8 mouse cellular contexts compared by ENCODE assay signal in the genomic region with DNA sequence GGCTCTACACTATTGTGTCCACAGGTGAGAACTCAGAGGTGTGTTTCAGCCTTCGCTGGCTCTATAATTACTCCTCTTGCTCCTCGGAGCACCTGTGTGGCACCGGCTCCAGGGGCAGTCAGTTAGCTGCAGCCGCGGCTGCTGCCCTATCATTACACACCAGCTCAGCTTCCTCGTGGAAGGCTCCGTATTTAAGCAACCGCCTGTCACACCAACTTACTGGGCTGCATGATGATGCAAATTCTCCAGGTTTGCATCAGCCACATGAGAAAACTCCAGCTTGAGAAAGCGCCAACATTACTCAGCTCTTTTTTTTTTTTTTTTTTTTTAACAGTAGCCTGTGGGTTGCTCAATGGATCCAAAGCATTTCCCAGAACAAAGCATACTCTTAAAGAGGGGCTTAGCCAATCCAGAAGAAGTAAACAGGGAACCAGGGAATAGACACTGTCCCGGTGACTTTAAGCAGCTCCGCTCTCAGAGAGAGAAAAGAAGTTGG. TPM values are rescaled to one million over a fixed set of nuclear protein-coding genes. Genes with fewer than 3 reads are reported as not detected.
DNase-seq lines count a peak whose midpoint lies in the region; ATAC-seq and TF ChIP-seq lines count a peak whose summit lies in the region.

A gene (minus strand): TSS at position 194 of the 496 bp plus-strand sequence.

- no peak for TF ChIP-seq EP300 in stomach, postnatal 0 days (optimal IDR thresholded peaks at IDR 0.05)

- peak; percentile 60 for ATAC-seq in embryonic facial prominence, embryonic 15.5 days (ENCODE audit: insufficient number of reproducible peaks, low FRiP score, low TSS enrichment, low read depth)
- ATAC-seq in hindbrain, embryonic 14.5 days (ENCODE audit: low FRiP score): peak; percentile 83
- peak; percentile 64; the same call in 1 of the 2 replicates for ATAC-seq in limb, embryonic 12.5 days (ENCODE audit: insufficient number of reproducible peaks, insufficient read depth, low FRiP score, low TSS enrichment, low read depth)
- peak; percentile 89 for ATAC-seq in midbrain, embryonic 12.5 days (ENCODE audit: low FRiP score, low read depth)
- peak; percentile 90 for ATAC-seq in stomach, postnatal 0 days (ENCODE audit: low FRiP score, low TSS enrichment)

- no peaks in the 10 kb centered on the region for H3K36me3 ChIP-seq in embryonic facial prominence, embryonic 15.5 days
- no peaks in the 10 kb centered on the region for H3K36me3 ChIP-seq in hindbrain, embryonic 14.5 days (replicated peaks; ENCODE audit: control insufficient read depth, insufficient read depth)
- no peaks in the 10 kb centered on the region for H3K36me3 ChIP-seq in limb, embryonic 12.5 days
- H3K36me3 ChIP-seq in midbrain, embryonic 12.5 days: no peaks in the 10 kb centered on the region
- H3K36me3 ChIP-seq in stomach, postnatal 0 days (ENCODE audit: control insufficient read depth, insufficient read depth, low read length): no peaks in the 10 kb centered on the region

- H3K9me3 ChIP-seq in embryonic facial prominence, embryonic 15.5 days (replicated peaks): no peaks in the 10 kb centered on the region
- no peaks in the 10 kb centered on the region for H3K9me3 ChIP-seq in hindbrain, embryonic 14.5 days (ENCODE audit: control insufficient read depth, low read length)
- no peaks in the 10 kb centered on the region for H3K9me3 ChIP-seq in limb, embryonic 12.5 days
- no peaks in the 10 kb centered on the region for H3K9me3 ChIP-seq in midbrain, embryonic 12.5 days
- H3K9me3 ChIP-seq in stomach, postnatal 0 days (ENCODE audit: control insufficient read depth, low read length): no peaks in the 10 kb centered on the region

- no peak within 1 kb of the TSS for H3K9ac ChIP-seq in embryonic facial prominence, embryonic 15.5 days
- peak within 1 kb of the TSS; percentile 5; the same call in 1 of the 2 replicates for H3K9ac ChIP-seq in hindbrain, embryonic 14.5 days
- peak within 1 kb of the TSS; percentile 44; the same call in 1 of the 2 replicates for H3K9ac ChIP-seq in limb, embryonic 12.5 days (replicated peaks)
- H3K9ac ChIP-seq in midbrain, embryonic 12.5 days (replicated peaks): no peak within 1 kb of the TSS; the same call in 1 of the 2 replicates
- peak within 1 kb of the TSS; percentile 51 for H3K9ac ChIP-seq in stomach, postnatal 0 days (ENCODE audit: low read length)

- no peaks in the 10 kb centered on the region for H3K27me3 ChIP-seq in embryonic facial prominence, embryonic 15.5 days
- H3K27me3 ChIP-seq in hindbrain, embryonic 14.5 days (ENCODE audit: control insufficient read depth, insufficient read depth, low read length): no peaks in the 10 kb centered on the region
- H3K27me3 ChIP-seq in limb, embryonic 12.5 days: no peaks in the 10 kb centered on the region
- H3K27me3 ChIP-seq in midbrain, embryonic 12.5 days: no peaks in the 10 kb centered on the region
- H3K27me3 ChIP-seq in stomach, postnatal 0 days (ENCODE audit: control insufficient read depth, insufficient read depth, low read length): no peaks in the 10 kb centered on the region

- peak within 1 kb of the TSS; percentile 52 for H3K27ac ChIP-seq in embryonic facial prominence, embryonic 15.5 days (replicated peaks)
- no peak within 1 kb of the TSS for H3K27ac ChIP-seq in hindbrain, embryonic 14.5 days
- H3K27ac ChIP-seq in limb, embryonic 12.5 days: peak within 1 kb of the TSS; percentile 59; the same call in 1 of the 2 replicates
- H3K27ac ChIP-seq in midbrain, embryonic 12.5 days (replicated peaks): no peak within 1 kb of the TSS
- H3K27ac ChIP-seq in stomach, postnatal 0 days (replicated peaks): peak within 1 kb of the TSS; percentile 56; the same call in 1 of the 2 replicates

- 2% methylated on average over 11 of the region's 11 CpGs for WGBS in embryonic facial prominence, embryonic 15.5 days
- WGBS in hindbrain, embryonic 14.5 days: 3% methylated on average over 11 of the region's 11 CpGs
- WGBS in limb, embryonic 12.5 days: 3% methylated on average over 11 of the region's 11 CpGs
- 3% methylated on average over 11 of the region's 11 CpGs for WGBS in midbrain, embryonic 12.5 days
- WGBS in stomach, postnatal 0 days: under 1% methylated on average over 11 of the region's 11 CpGs

- peak; percentile 22 to 29 for DNase-seq in cerebellum, postnatal 10 days
- no peak for DNase-seq in cerebellum, adult 11 months
- peak; percentile 88 for DNase-seq in MN1 (ENCODE audit: low spot score)
- DNase-seq in hindbrain, embryonic 14.5 days (ENCODE audit: low spot score): peak; percentile 62
- DNase-seq in stomach, postnatal 0 days (ENCODE audit: low spot score): peak; percentile 59

- H3K4me3 ChIP-seq in embryonic facial prominence, embryonic 15.5 days (replicated peaks): peak within 1 kb of the TSS; percentile 44
- peak within 1 kb of the TSS; percentile 15 for H3K4me3 ChIP-seq in hindbrain, embryonic 14.5 days (replicated peaks; ENCODE audit: low read length)
- peak within 1 kb of the TSS; percentile 36 for H3K4me3 ChIP-seq in limb, embryonic 12.5 days (replicated peaks)
- H3K4me3 ChIP-seq in midbrain, embryonic 12.5 days: peak within 1 kb of the TSS; percentile 31
- peak within 1 kb of the TSS; percentile 46 for H3K4me3 ChIP-seq in stomach, postnatal 0 days (ENCODE audit: low read depth, low read length)

- H3K4me2 ChIP-seq in embryonic facial prominence, embryonic 15.5 days (replicated peaks): peak within 1 kb of the TSS; percentile 72
- H3K4me2 ChIP-seq in hindbrain, embryonic 14.5 days (replicated peaks): peak within 1 kb of the TSS; percentile 61
- H3K4me2 ChIP-seq in limb, embryonic 12.5 days: peak within 1 kb of the TSS; percentile 71
- H3K4me2 ChIP-seq in midbrain, embryonic 12.5 days (replicated peaks): peak within 1 kb of the TSS; percentile 59
- H3K4me2 ChIP-seq in stomach, postnatal 0 days (replicated peaks; ENCODE audit: low read depth): peak within 1 kb of the TSS; percentile 52

- H3K4me1 ChIP-seq in embryonic facial prominence, embryonic 15.5 days: peaks cover 4% of the 10 kb centered on the region; the same call in 1 of the 2 replicates
- H3K4me1 ChIP-seq in hindbrain, embryonic 14.5 days (replicated peaks; ENCODE audit: control insufficient read depth, insufficient read depth, low read length): peaks cover 6% of the 10 kb centered on the region
- peaks cover 27% of the 10 kb centered on the region for H3K4me1 ChIP-seq in limb, embryonic 12.5 days (replicated peaks)
- H3K4me1 ChIP-seq in midbrain, embryonic 12.5 days: peaks cover 13% of the 10 kb centered on the region
- H3K4me1 ChIP-seq in stomach, postnatal 0 days (replicated peaks; ENCODE audit: control insufficient read depth, insufficient read depth): no peaks in the 10 kb centered on the region

- TF ChIP-seq CTCF in stomach, postnatal 0 days (IDR thresholded peaks at IDR 0.05; ENCODE audit: low read depth): no peak

RNA-seq across cellular contexts. Expression of the gene that starts here (rescaled TPM):
- 2.5 and 3.4 TPM in 2 replicates for polyA plus RNA-seq in embryonic facial prominence, embryonic 15.5 days (2015; fragmentation: Nextera tagmentation; extraction: Ambion mirVana)
- 6.0 and 6.3 TPM in 2 replicates for polyA plus RNA-seq in hindbrain, embryonic 14.5 days (2014; fragmentation: Nextera tagmentation; extraction: Ambion mirVana)
- 3.5 and 4.5 TPM in 2 replicates for polyA plus RNA-seq in limb, embryonic 12.5 days (2016; fragmentation: Nextera tagmentation; extraction: Ambion mirVana)
- polyA plus RNA-seq in midbrain, embryonic 12.5 days (2016; fragmentation: Nextera tagmentation; extraction: Ambion mirVana): 1.5 and 1.8 TPM in 2 replicates
- polyA plus RNA-seq in stomach, postnatal 0 days (2015; fragmentation: Nextera tagmentation; extraction: Ambion mirVana): 2.3 and 2.4 TPM in 2 replicates

Comparison
In these comparisons a context has a peak if more than half of its experiments do, and no peak if none do; other contexts are left out.
1. H3K27ac ChIP-seq: peak in embryonic facial prominence, embryonic 15.5 days (single experiment), limb, embryonic 12.5 days (single experiment) and stomach, postnatal 0 days (single experiment); none in hindbrain, embryonic 14.5 days (single experiment) and midbrain, embryonic 12.5 days (single experiment).
2. H3K9ac ChIP-seq: peak in hindbrain, embryonic 14.5 days (single experiment), limb, embryonic 12.5 days (single experiment) and stomach, postnatal 0 days (single experiment); none in embryonic facial prominence, embryonic 15.5 days (single experiment) and midbrain, embryonic 12.5 days (single experiment).
3. Peak in every context shown above with its lines, with median percentiles within 50 percentile points of each other: ATAC-seq, H3K4me2 ChIP-seq and H3K4me3 ChIP-seq.